Mouse (Mus musculus): ENCODE results near the gene Psmd11.

The Psmd11 gene

GRCm38 (mm10) chr11:80507791-80508190 lies 79.4 kb downstream of the Psmd11 start:
- no peak for DNase-seq

DNA sequence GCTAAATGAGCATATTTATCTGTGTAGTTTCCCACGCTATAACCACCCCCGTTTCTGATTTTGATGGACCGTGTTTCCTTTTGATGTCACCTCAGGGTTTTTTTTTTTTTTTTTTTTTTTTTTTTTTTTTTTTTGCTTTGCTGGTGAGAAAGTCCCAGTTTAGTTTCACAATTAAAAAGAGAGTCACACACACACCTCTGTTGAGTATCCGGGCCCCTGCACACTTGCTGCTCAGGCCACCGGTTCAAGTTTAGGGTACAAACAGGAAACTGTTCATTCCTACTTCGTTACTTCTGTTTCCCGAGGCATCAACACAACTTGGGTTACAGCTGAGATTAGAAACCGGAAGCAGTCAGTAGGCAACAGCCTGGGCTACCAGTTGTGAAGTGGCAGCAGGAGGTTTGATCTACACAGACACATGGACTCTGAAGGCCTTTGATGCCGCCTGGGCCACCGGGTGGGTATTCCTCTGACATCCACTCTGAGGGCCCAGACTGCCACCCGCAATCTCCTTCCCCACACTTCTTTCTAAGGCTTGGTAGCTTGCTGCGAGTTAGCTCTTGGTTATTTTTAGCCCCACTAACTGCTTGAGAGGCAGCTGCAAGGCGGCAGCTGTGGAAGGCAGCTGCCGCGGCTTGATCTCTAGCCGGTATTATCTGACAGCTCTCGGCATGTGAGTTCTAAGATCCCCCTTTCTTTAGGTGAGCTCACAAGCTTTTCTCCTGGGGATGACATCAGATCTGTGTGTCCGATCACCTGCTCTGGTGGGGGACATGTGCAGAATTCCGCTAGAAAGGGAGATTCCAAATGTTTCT lies 80.2 kb downstream of the Psmd11 start:
- peak; percentile 82 for DNase-seq

GRCm38 (mm10) chr11:80509176-80509506 lies 80.7 kb downstream of the Psmd11 start:
- DNase-seq: no peak

DNA sequence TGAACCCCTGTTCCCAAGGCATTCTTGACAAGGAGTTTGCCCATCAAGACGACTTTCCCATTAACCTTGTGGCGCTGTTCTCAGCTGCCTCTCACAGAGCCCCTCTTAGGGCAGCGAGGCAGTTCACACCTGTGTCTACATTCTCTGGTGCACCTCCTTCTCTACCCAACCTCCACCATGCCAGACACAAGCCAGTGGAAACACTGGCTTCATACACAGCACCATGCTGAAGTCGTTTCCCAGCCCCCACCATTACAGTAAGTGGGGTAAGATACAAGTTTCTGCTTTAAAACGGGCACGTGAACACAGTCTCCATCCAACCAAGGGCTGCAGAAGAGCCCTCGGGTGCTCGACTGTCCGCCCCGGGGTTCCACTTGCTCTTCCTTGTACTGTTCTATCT lies 81.7 kb downstream of the Psmd11 start:
- DNase-seq: peak; percentile 48

- DNase-seq: peak; percentile 66
Measured at GRCm38 (mm10) chr11:80512313-80513056, 84.1 kb downstream of the Psmd11 start.

DNA sequence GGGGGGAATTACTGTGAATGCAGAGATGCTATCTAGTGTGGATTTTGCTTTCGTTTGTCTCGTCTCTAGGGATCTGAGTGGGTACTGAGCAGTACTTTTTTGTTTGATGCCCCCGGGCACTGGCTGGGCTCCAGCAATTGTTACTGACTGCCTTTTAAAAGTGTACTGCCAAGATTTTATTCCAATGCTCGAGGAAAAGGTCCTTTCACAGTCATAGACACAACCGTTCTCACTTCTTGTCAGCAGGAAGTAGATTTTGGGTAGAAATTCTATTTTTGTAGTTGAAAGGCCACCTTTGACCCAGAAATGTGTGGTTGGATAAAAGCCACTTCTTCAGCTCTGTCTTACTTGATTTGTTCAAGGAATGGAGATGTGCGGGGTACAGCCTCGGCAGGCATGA lies 85.4 kb downstream of the Psmd11 start:
- peak; percentile 27 for DNase-seq

DNA sequence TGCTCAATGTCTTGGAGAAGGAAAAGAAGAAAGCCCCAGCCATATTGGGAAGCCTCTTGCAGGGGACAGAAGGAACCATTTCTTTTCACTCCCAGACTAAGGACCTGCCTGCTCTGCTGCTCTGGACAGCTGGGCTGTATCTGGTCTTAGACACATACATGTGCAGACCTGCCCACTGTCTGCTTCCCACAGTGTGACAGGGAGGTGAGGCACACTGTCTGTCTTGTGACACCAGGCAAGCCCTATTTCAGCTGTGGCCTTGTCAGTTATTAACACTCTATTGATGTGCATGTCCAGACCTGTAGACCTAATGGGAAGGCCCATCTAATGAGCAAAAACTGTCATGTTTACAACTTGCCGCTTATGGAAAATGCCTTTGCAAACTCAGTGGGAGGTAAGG lies 86.9 kb downstream of the Psmd11 start:
- DNase-seq: no peak

DNA sequence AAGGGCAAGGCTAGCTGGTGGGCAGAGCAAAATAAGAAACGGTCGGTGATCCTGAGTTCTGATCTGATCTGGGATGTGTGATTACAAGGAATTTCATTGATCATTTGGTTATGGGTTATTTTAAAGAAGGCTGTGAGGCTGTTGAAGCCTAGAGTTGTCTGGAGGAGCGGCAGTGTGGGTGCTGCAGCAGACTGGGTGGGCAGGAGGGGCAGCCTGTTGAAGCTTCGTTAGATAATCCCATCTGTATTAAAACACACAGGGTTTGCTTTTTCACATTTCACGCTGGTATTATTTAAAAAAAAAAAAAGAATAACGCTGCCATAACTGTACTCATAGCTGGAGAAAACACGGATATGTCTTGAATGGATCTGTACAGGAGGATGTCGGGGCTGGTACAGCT lies 87.5 kb downstream of the Psmd11 start:
- no peak for DNase-seq

DNA sequence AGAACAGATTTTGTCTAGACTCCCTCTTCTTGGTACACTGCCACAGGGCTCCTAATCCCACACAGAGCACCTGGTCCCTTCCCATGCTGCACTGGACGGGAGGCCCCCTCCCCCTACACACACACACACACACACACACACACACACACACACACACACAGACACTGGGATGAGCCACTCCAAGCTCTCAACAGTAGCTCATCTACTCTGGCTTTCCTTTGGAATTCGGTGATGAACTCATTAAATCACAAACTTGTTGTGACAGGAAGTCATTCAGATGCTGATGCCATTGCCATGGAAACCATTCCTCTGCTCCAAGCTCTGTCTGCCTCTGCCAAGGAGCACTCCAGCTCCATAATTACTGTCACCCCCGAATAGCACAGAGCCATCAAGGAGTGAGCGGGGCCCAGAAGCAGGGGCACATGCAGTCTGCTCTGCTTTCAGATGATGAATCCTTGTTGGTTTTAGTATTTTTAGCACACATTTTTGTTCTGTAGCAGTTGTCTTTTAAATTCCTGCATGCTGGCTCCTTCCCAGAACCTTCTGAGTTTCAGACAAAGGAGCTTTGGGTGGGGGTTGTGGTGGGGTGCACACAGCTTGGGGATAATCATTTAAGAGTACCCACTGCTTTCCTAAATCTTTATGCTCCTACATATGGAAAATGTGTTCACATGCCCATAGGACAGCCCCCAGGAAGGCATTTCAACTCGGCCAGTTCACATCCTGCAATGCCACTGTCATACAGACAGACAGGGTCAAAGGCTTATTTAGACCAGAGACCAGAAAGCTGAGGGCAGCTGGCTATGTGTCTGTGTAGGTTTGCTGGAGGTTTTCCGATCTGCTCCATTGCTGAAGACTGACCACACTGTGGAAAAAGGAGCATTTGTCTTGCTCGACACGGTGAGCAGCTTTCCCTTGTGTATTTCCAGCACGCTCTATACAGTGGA lies 90.3 kb downstream of the Psmd11 start:
- DNase-seq: no peak

- no peak for DNase-seq
Measured at GRCm38 (mm10) chr11:80521148-80521547, 92.7 kb downstream of the Psmd11 start.

All from thymus, postnatal 25 days (tissue).